Mouse (Mus musculus): ENCODE measurements around the gene Fto. TPM values are rescaled to one million over a fixed set of nuclear protein-coding genes. Genes with fewer than 3 reads are reported as not detected.

The Fto gene
- polyA plus RNA-seq, 1 experiment from 2014 or later = 110 TPM

- WGBS = 91% methylated on average over 2 of the region's 2 CpGs
- Histone ChIP-seq H3K27ac (ENCODE audit: low read depth, low read length) (no peak overlapping the region), H3K36me3 (ENCODE audit: control insufficient read depth, insufficient read depth, low read length) (no peaks in the 10 kb centered on the region), H3K9ac (ENCODE audit: low read length) (no peak overlapping the region), H3K4me3 (ENCODE audit: low read depth, low read length) (no peak overlapping the region), H3K4me2 (no peak overlapping the region), H3K9me3 (ENCODE audit: control insufficient read depth, low read length) (no peaks in the 10 kb centered on the region), H3K4me1 (ENCODE audit: control insufficient read depth, insufficient read depth, low read length) (peaks cover 34% of the 10 kb centered on the region), H3K27me3 (ENCODE audit: control insufficient read depth, insufficient read depth, low read length) (no peaks in the 10 kb centered on the region)
- no peak for ATAC-seq (ENCODE audit: low FRiP score)
- no peak for DNase-seq (ENCODE audit: low spot score, missing footprints)
These were observed 174.1 kb downstream of the Fto start for GRCm38 (mm10) chr8:91487456-91487855.

- peak; percentile 98 for DNase-seq (ENCODE audit: low spot score, missing footprints)
- H3K4me3 ChIP-seq (ENCODE audit: low read depth, low read length) = no peak overlapping the region
- H3K4me2 ChIP-seq = no peak overlapping the region
- no peaks in the 10 kb centered on the region for H3K9me3 ChIP-seq (ENCODE audit: control insufficient read depth, low read length)
- H3K27me3 ChIP-seq (ENCODE audit: control insufficient read depth, insufficient read depth, low read length) = no peaks in the 10 kb centered on the region; the same call in 1 of the 2 replicates
- H3K9ac ChIP-seq (ENCODE audit: low read length) = no peak overlapping the region
- H3K36me3 ChIP-seq (ENCODE audit: control insufficient read depth, insufficient read depth, low read length) = no peaks in the 10 kb centered on the region
- ATAC-seq (ENCODE audit: low FRiP score) = no peak
- H3K4me1 ChIP-seq (ENCODE audit: control insufficient read depth, insufficient read depth, low read length) = peaks cover 30% of the 10 kb centered on the region
- no peak overlapping the region for H3K27ac ChIP-seq (ENCODE audit: low read depth, low read length)
- 46% methylated on average over 13 of the region's 13 CpGs for WGBS
These were observed 174.9 kb downstream of the Fto start for GRCm38 (mm10) chr8:91488086-91488783.

- WGBS = 45% methylated on average over 10 of the region's 10 CpGs
- H3K36me3 ChIP-seq (ENCODE audit: control insufficient read depth, insufficient read depth, low read length) = no peaks in the 10 kb centered on the region
- no peak overlapping the region for H3K4me2 ChIP-seq
- no peak overlapping the region for H3K9ac ChIP-seq (ENCODE audit: low read length)
- no peak overlapping the region for H3K27ac ChIP-seq (ENCODE audit: low read depth, low read length)
- H3K27me3 ChIP-seq (ENCODE audit: control insufficient read depth, insufficient read depth, low read length) = no peaks in the 10 kb centered on the region; the same call in 1 of the 2 replicates
- H3K4me3 ChIP-seq (ENCODE audit: low read depth, low read length) = no peak overlapping the region
- peak; percentile 87 for DNase-seq (ENCODE audit: low spot score, missing footprints)
- ATAC-seq (ENCODE audit: low FRiP score) = no peak
- H3K9me3 ChIP-seq (ENCODE audit: control insufficient read depth, low read length) = no peaks in the 10 kb centered on the region
- peaks cover 30% of the 10 kb centered on the region for H3K4me1 ChIP-seq (ENCODE audit: control insufficient read depth, insufficient read depth, low read length)
These were observed 175.6 kb downstream of the Fto start for GRCm38 (mm10) chr8:91488784-91489450.

- H3K27ac ChIP-seq (ENCODE audit: low read depth, low read length) = no peak overlapping the region
- H3K4me1 ChIP-seq (ENCODE audit: control insufficient read depth, insufficient read depth, low read length) = peaks cover 30% of the 10 kb centered on the region
- DNase-seq (ENCODE audit: low spot score, missing footprints) (peak; percentile 69), ATAC-seq (ENCODE audit: low FRiP score) (no peak)
- no peak overlapping the region for H3K9ac ChIP-seq (ENCODE audit: low read length)
- no peak overlapping the region for H3K4me3 ChIP-seq (ENCODE audit: low read depth, low read length)
- H3K36me3 ChIP-seq (ENCODE audit: control insufficient read depth, insufficient read depth, low read length) = no peaks in the 10 kb centered on the region
- no peaks in the 10 kb centered on the region for H3K9me3 ChIP-seq (ENCODE audit: control insufficient read depth, low read length)
- H3K27me3 ChIP-seq (ENCODE audit: control insufficient read depth, insufficient read depth, low read length) = no peaks in the 10 kb centered on the region; the same call in 1 of the 2 replicates
- 44% methylated on average over 5 of the region's 5 CpGs for whole genome bisulfite sequencing
- H3K4me2 ChIP-seq = no peak overlapping the region
These were observed 176.7 kb downstream of the Fto start for GRCm38 (mm10) chr8:91490065-91490464.

- Histone ChIP-seq H3K9me3 (ENCODE audit: control insufficient read depth, low read length) (no peaks in the 10 kb centered on the region), H3K4me1 (ENCODE audit: control insufficient read depth, insufficient read depth, low read length) (peaks cover 36% of the 10 kb centered on the region), H3K27ac (ENCODE audit: low read depth, low read length) (no peak overlapping the region), H3K27me3 (ENCODE audit: control insufficient read depth, insufficient read depth, low read length) (peaks cover 2% of the 10 kb centered on the region; the same call in 1 of the 2 replicates), H3K4me2 (no peak overlapping the region), H3K9ac (ENCODE audit: low read length) (no peak overlapping the region), H3K36me3 (ENCODE audit: control insufficient read depth, insufficient read depth, low read length) (no peaks in the 10 kb centered on the region), H3K4me3 (ENCODE audit: low read depth, low read length) (no peak overlapping the region)
- ATAC-seq (ENCODE audit: low FRiP score) = no peak
- no peak for DNase-seq (ENCODE audit: low spot score, missing footprints)
- 84% methylated on average over 8 of the region's 8 CpGs for WGBS
These were observed 180.0 kb downstream of the Fto start for GRCm38 (mm10) chr8:91493373-91493772.

GRCm38 (mm10) chr8:91494501-91495259, 181.4 kb downstream of the Fto start:
- no peak for DNase-seq (ENCODE audit: low spot score, missing footprints)
- 55% methylated on average over 10 of the region's 10 CpGs for WGBS
- ATAC-seq (ENCODE audit: low FRiP score) = no peak
- Histone ChIP-seq H3K9me3 (ENCODE audit: control insufficient read depth, low read length) (no peaks in the 10 kb centered on the region), H3K36me3 (ENCODE audit: control insufficient read depth, insufficient read depth, low read length) (no peaks in the 10 kb centered on the region), H3K4me3 (ENCODE audit: low read depth, low read length) (no peak overlapping the region), H3K9ac (ENCODE audit: low read length) (no peak overlapping the region), H3K27ac (ENCODE audit: low read depth, low read length) (no peak overlapping the region), H3K4me2 (no peak overlapping the region), H3K4me1 (ENCODE audit: control insufficient read depth, insufficient read depth, low read length) (peaks cover 23% of the 10 kb centered on the region), H3K27me3 (ENCODE audit: control insufficient read depth, insufficient read depth, low read length) (peaks cover 2% of the 10 kb centered on the region; the same call in 1 of the 2 replicates)

GRCm38 (mm10) chr8:91495260-91495601, 181.9 kb downstream of the Fto start:
- Histone ChIP-seq H3K4me3 (ENCODE audit: low read depth, low read length) (no peak overlapping the region), H3K27me3 (ENCODE audit: control insufficient read depth, insufficient read depth, low read length) (peaks cover 2% of the 10 kb centered on the region; the same call in 1 of the 2 replicates), H3K4me1 (ENCODE audit: control insufficient read depth, insufficient read depth, low read length) (peaks cover 17% of the 10 kb centered on the region), H3K27ac (ENCODE audit: low read depth, low read length) (no peak overlapping the region), H3K4me2 (no peak overlapping the region), H3K9ac (ENCODE audit: low read length) (no peak overlapping the region), H3K9me3 (ENCODE audit: control insufficient read depth, low read length) (no peaks in the 10 kb centered on the region), H3K36me3 (ENCODE audit: control insufficient read depth, insufficient read depth, low read length) (no peaks in the 10 kb centered on the region)
- DNase-seq (ENCODE audit: low spot score, missing footprints) (no peak), ATAC-seq (ENCODE audit: low FRiP score) (no peak)
- WGBS = 48% methylated on average over 2 of the region's 2 CpGs

- H3K9me3 ChIP-seq (ENCODE audit: control insufficient read depth, low read length) = no peaks in the 10 kb centered on the region
- peaks cover 15% of the 10 kb centered on the region for H3K4me1 ChIP-seq (ENCODE audit: control insufficient read depth, insufficient read depth, low read length)
- no peaks in the 10 kb centered on the region for H3K36me3 ChIP-seq (ENCODE audit: control insufficient read depth, insufficient read depth, low read length)
- H3K27me3 ChIP-seq (ENCODE audit: control insufficient read depth, insufficient read depth, low read length) = peaks cover 2% of the 10 kb centered on the region; the same call in 1 of the 2 replicates
- no peak overlapping the region for H3K4me3 ChIP-seq (ENCODE audit: low read depth, low read length)
- ATAC-seq (ENCODE audit: low FRiP score) (no peak), DNase-seq (ENCODE audit: low spot score, missing footprints) (no peak)
- no peak overlapping the region for H3K27ac ChIP-seq (ENCODE audit: low read depth, low read length)
- no peak overlapping the region for H3K4me2 ChIP-seq
- H3K9ac ChIP-seq (ENCODE audit: low read length) = no peak overlapping the region
These were observed 182.7 kb downstream of the Fto start for GRCm38 (mm10) chr8:91496000-91496399.

GRCm38 (mm10) chr8:91496936-91497335, 183.6 kb downstream of the Fto start:
- H3K4me2 ChIP-seq = no peak overlapping the region
- H3K4me3 ChIP-seq (ENCODE audit: low read depth, low read length) = no peak overlapping the region
- no peaks in the 10 kb centered on the region for H3K9me3 ChIP-seq (ENCODE audit: control insufficient read depth, low read length)
- WGBS = 43% methylated on average over 7 of the region's 7 CpGs
- H3K27me3 ChIP-seq (ENCODE audit: control insufficient read depth, insufficient read depth, low read length) = peaks cover 2% of the 10 kb centered on the region; the same call in 1 of the 2 replicates
- H3K36me3 ChIP-seq (ENCODE audit: control insufficient read depth, insufficient read depth, low read length) = no peaks in the 10 kb centered on the region
- ATAC-seq (ENCODE audit: low FRiP score) = no peak
- H3K9ac ChIP-seq (ENCODE audit: low read length) = no peak overlapping the region
- peaks cover 8% of the 10 kb centered on the region for H3K4me1 ChIP-seq (ENCODE audit: control insufficient read depth, insufficient read depth, low read length)
- DNase-seq (ENCODE audit: low spot score, missing footprints) = no peak
- H3K27ac ChIP-seq (ENCODE audit: low read depth, low read length) = no peak overlapping the region
